Mouse (Mus musculus) liver, embryonic 14.5 days (tissue): ENCODE data around the gene Uchl4. TPM values are rescaled to one million over a fixed set of nuclear protein-coding genes. Genes with fewer than 3 reads are reported as not detected.

Source experiments
- ATAC-seq: fragments of 200-750 bp; cut with Nextera tagmentation; 2 replicates; pipeline ENCODE4 v1.8.0; 2017; ENCODE audit warnings: moderate number of reproducible peaks, mild to moderate bottlenecking, moderate library complexity; ENCODE audit not compliant: insufficient read depth
- DNase-seq, 3 experiments: peaks; one replicate each; pipeline ENCODE4 v3.0.0-alpha.2; 2012 to 2013; ENCODE audit warnings: low read depth in 3 of 3, low spot score in 3 of 3
- H3K27ac ChIP-seq: fragments of 300-500 bp; sonication (generic); 2 replicates; pipeline ENCODE4 v1.5.1; 2014; ENCODE audit warnings: moderate library complexity, mild to moderate bottlenecking, control low read depth, inconsistent platforms
- H3K27me3 ChIP-seq: fragments of 300-500 bp; sonication (generic); 2 replicates; pipeline ENCODE4 v1.6.1; 2014; ENCODE audit warnings: mild to moderate bottlenecking, low read length, moderate library complexity; ENCODE audit not compliant: control insufficient read depth, insufficient read depth
- H3K36me3 ChIP-seq: fragments of 300-500 bp; sonication (generic); replicated peaks from 2 replicates; pipeline ENCODE4 v1.6.1; 2014; ENCODE audit warnings: low read depth; ENCODE audit not compliant: control insufficient read depth, insufficient read depth
- H3K4me1 ChIP-seq, 2 experiments: fragments of 200-500 bp in 1 of 2; fragments of 300-500 bp in 1 of 2; sonication (generic) in 1 of 2; replicated peaks; 2 replicates each; pipeline ENCODE4 v1.6.1; 2012 to 2014; ENCODE audit warnings: antibody characterized with exemption in 1 of 2, inconsistent platforms in 1 of 2, low read length in 1 of 2; ENCODE audit not compliant: control insufficient read depth in 2 of 2, insufficient read depth in 2 of 2
- H3K4me2 ChIP-seq: fragments of 300-500 bp; sonication (generic); 2 replicates; pipeline ENCODE4 v1.6.1; 2014; ENCODE audit warnings: low read depth, mild to moderate bottlenecking, control low read depth, moderate library complexity
- H3K4me3 ChIP-seq, 2 experiments: fragments of 200-500 bp in 1 of 2; fragments of 300-500 bp in 1 of 2; sonication (generic) in 1 of 2; 2 replicates each; pipeline ENCODE4 v1.5.1; 2012 to 2014; ENCODE audit warnings: low read depth in 2 of 2, low read length in 2 of 2, mild to moderate bottlenecking in 2 of 2, control low read depth in 1 of 2, inconsistent platforms in 1 of 2, moderate library complexity in 1 of 2; ENCODE audit not compliant: insufficient read depth in 1 of 2
- H3K9ac ChIP-seq: fragments of 300-500 bp; sonication (generic); replicated peaks from 2 replicates; pipeline ENCODE4 v1.6.1; 2014; ENCODE audit warnings: mild to moderate bottlenecking, control low read depth, moderate library complexity
- H3K9me3 ChIP-seq: fragments of 300-500 bp; sonication (generic); 2 replicates; pipeline ENCODE4 v1.6.1; 2016; ENCODE audit warnings: low read length, mixed read lengths; ENCODE audit not compliant: control insufficient read depth
- CTCF ChIP-seq: IDR thresholded peaks from 2 replicates; pipeline ENCODE4 v1.5.1; 2016; ENCODE audit warnings: antibody characterized with exemption, low read depth, control low read depth
- EP300 ChIP-seq: IDR thresholded peaks from 2 replicates; pipeline ENCODE4 v1.6.1; 2016; ENCODE audit warnings: antibody characterized with exemption, low read depth
- WGBS: fragments of 180-500 bp; shearing (Covaris S2); extraction: QIAGEN DNeasy Blood & Tissue Kit; methylation state at CpG from one replicate; pipeline ENCODE4 v1.1.7; 2014; ENCODE audit not compliant: insufficient replicate concordance; 5-methylcytosine and 5-hydroxymethylcytosine counted together
- polyA plus RNA-seq, 2 experiments: library from polyadenylated mRNA; depleted of rRNA in 1 of 2; stranded (reverse) in 1 of 2; unstranded in 1 of 2; fragments of >200 nt; fragmentation: Nextera tagmentation in 1 of 2; extraction: Ambion mirVana in 1 of 2; gene quantifications; 2 replicates each; pipeline versions ENCODE4 v1.2.1 to v1.2.3; 2012 to 2014

The Uchl4 gene
- polyA plus RNA-seq, 2 experiments: 0.13 to 0.77 TPM

DNA sequence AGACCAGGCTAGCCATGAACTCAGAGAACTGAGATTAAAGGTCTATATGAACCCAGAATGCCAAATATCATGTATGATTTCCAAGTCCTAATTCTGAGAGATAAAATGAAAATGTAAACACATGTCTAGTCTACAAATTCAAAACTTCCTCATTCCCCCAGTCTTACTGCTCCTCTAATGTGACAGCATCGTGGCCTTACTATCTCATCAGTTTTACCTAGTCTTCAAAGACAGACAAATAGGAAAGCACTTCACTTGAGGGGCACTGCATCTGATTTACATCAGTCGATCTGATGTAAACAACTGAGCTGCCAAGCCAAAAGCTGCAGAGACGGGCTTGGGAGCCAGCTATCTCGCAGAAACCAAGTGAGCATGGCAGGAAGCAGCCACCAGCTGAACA, 18.9 kb upstream of the Uchl4 start:
- no peaks in the 10 kb centered on the region for H3K36me3 ChIP-seq
- WGBS: 23% methylated on average over 4 of the region's 4 CpGs
- H3K27me3 ChIP-seq: no peaks in the 10 kb centered on the region
- H3K4me2 ChIP-seq: no peak overlapping the region
- no peak overlapping the region for H3K9ac ChIP-seq
- peaks cover 0 to 6% of the 10 kb centered on the region in 2 experiments; a peak in 2 of 4 replicates for H3K4me1 ChIP-seq
- ATAC-seq (no peak), DNase-seq (no peak)
- H3K4me3 ChIP-seq: no peak overlapping the region
- no peak overlapping the region for H3K27ac ChIP-seq
- no peaks in the 10 kb centered on the region for H3K9me3 ChIP-seq
- TF ChIP-seq EP300 (no peak), CTCF (no peak)

DNA sequence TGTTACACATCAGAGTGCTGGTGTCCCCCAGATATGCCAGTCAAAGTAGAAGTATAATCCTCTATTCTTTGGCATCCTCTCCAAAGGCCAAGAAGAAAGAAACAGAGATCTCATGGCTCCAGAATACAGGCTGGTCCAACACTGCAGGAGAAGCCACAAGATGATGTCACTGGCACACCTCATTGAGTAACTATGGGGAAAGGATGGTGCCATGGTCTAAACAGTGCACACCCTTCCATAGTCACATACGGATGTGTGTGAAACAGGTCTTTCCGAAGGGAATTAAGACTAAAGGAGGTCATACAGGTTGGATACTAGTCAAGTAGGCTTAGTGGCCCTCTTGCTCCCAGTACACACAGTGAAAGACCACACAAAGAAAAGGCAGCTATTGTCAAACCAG, 18.4 kb upstream of the Uchl4 start:
- DNase-seq (no peak), ATAC-seq (no peak)
- Histone ChIP-seq H3K27me3 (no peaks in the 10 kb centered on the region), H3K4me1 (peaks cover 0 to 6% of the 10 kb centered on the region in 2 experiments; a peak in 2 of 4 replicates), H3K27ac (no peak overlapping the region), H3K9ac (no peak overlapping the region), H3K36me3 (no peaks in the 10 kb centered on the region), H3K4me2 (no peak overlapping the region), H3K9me3 (no peaks in the 10 kb centered on the region), H3K4me3 (no peak overlapping the region)
- TF ChIP-seq EP300 (no peak), CTCF (no peak)
- WGBS: 78% methylated on average over 2 of the region's 2 CpGs

DNA sequence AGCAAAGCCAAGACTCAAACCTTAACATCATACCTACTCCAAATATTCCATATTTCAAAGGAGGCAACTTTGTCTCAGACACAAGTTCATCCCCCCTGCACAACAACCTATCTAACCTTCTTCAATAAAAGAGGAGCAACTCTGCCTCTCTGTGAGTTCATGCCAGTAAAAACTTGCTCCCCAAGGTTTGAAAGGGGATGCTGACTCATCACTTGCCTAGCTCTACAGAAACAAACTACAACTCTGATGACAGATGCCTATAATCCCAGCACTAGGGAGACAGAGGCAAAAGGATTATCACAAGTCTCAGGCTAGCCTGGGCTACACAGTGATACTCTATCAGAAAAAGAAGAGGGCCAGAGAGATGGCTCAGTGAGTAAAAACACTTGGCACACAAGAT, 17.1 kb upstream of the Uchl4 start:
- H3K4me2 ChIP-seq: no peak overlapping the region
- H3K9me3 ChIP-seq: no peaks in the 10 kb centered on the region
- H3K9ac ChIP-seq: no peak overlapping the region
- H3K27me3 ChIP-seq: no peaks in the 10 kb centered on the region
- ATAC-seq: no peak
- no peak overlapping the region for H3K4me3 ChIP-seq
- H3K36me3 ChIP-seq: no peaks in the 10 kb centered on the region
- H3K4me1 ChIP-seq: peaks cover 0 to 8% of the 10 kb centered on the region in 2 experiments; a peak in 2 of 4 replicates
- DNase-seq: no peak
- no peak for TF ChIP-seq EP300
- TF ChIP-seq CTCF: no peak
- H3K27ac ChIP-seq: no peak overlapping the region

DNA sequence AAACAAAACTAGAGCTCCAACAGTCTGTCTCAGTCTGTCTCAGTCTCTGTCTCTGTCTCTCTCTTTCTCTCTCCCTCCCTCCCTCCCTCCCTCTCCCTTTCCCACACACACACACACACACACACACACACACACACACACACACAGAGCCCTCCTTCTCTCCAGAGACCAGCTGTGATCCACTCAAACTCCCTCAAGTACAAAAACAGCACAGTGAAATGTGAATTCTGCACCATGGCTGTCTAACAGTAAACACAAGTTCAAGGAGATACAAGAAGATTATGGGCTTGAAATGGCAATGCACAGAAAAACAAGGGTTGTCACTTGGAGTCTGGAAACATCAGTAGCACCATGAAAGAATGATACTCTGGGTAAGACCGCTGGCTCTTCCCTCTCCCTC, 15.7 kb upstream of the Uchl4 start:
- no peak for ATAC-seq
- no peaks in the 10 kb centered on the region for H3K36me3 ChIP-seq
- TF ChIP-seq EP300 (no peak), CTCF (no peak)
- no peak overlapping the region for H3K27ac ChIP-seq
- no peak overlapping the region for H3K4me2 ChIP-seq
- H3K4me1 ChIP-seq: peaks cover 0 to 8% of the 10 kb centered on the region in 2 experiments; a peak in 2 of 4 replicates
- WGBS: 77% methylated on average over 1 of the region's 1 CpGs
- no peaks in the 10 kb centered on the region for H3K27me3 ChIP-seq
- no peak overlapping the region for H3K9ac ChIP-seq
- DNase-seq: no peak
- no peak overlapping the region for H3K4me3 ChIP-seq
- H3K9me3 ChIP-seq: no peaks in the 10 kb centered on the region

DNA sequence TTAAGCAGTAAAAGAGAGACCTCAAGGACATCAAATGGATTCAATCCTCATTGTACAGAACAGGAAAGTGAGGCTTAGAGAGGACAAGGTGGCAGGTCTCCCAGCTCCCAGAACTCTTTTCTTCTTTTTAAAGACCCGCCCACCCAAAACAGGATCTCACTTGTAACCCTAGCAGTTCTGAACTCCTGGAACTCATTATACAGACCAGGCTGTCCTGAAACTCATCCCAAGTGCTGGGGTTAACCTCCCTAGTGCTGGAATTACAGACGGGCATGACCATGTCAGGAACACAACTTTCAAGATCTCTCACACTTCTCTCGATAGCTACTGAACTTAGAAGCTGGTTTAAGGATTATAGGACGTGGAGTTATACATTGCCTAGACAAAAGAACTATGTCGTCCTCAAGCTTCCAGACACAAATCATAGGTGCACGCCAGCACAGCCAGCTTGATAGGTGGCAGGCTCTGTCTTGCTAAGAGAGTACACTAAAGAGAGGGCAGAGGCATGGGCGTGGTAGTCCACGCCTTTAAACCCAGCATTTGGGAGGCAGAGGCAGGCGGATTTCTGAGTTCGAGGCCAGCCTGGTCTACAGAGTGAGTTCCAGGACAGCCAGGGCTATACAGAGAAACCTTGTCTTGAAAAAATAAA, 15.1 kb upstream of the Uchl4 start:
- no peak for DNase-seq
- Histone ChIP-seq H3K4me1 (peaks cover 0 to 8% of the 10 kb centered on the region in 2 experiments; a peak in 2 of 4 replicates), H3K27me3 (no peaks in the 10 kb centered on the region), H3K27ac (no peak overlapping the region), H3K4me2 (no peak overlapping the region), H3K9me3 (no peaks in the 10 kb centered on the region), H3K4me3 (no peak overlapping the region), H3K9ac (no peak overlapping the region), H3K36me3 (no peaks in the 10 kb centered on the region)
- TF ChIP-seq CTCF (no peak), EP300 (no peak)
- ATAC-seq: no peak
- 74% methylated on average over 10 of the region's 10 CpGs for WGBS
